Mouse (Mus musculus) limb, embryonic 15.5 days (tissue): Measurements from ENCODE around the gene Zfp386. TPM values are rescaled to one million over a fixed set of nuclear protein-coding genes. Genes with fewer than 3 reads are reported as not detected.

Experiments
- ATAC-seq: fragments of 200-750 bp; cut with Nextera tagmentation; 2 replicates; pipeline ENCODE4 v1.8.0; 2017; ENCODE audit warnings: low read depth, moderate TSS enrichment; ENCODE audit not compliant: insufficient number of reproducible peaks, low FRiP score, low TSS enrichment
- H3K27ac ChIP-seq: fragments of 300-500 bp; sonication (generic); 2 replicates; pipeline ENCODE4 v1.5.1; 2015; ENCODE audit warnings: moderate library complexity, mild to moderate bottlenecking, inconsistent platforms
- H3K27me3 ChIP-seq: fragments of 300-500 bp; sonication (generic); 2 replicates; pipeline ENCODE4 v1.6.1; 2015; ENCODE audit warnings: inconsistent platforms
- H3K36me3 ChIP-seq: fragments of 300-500 bp; sonication (generic); 2 replicates; pipeline ENCODE4 v1.6.1; 2015; ENCODE audit warnings: inconsistent platforms
- H3K4me1 ChIP-seq: fragments of 300-500 bp; sonication (generic); 2 replicates; pipeline ENCODE4 v1.6.1; 2015; ENCODE audit warnings: inconsistent platforms
- H3K4me2 ChIP-seq: fragments of 300-500 bp; sonication (generic); 2 replicates; pipeline ENCODE4 v1.6.1; 2015; ENCODE audit warnings: mild to moderate bottlenecking, inconsistent platforms
- H3K4me3 ChIP-seq: fragments of 300-500 bp; sonication (generic); 2 replicates; pipeline ENCODE4 v1.5.1; 2015; ENCODE audit warnings: mild to moderate bottlenecking, inconsistent platforms
- H3K9ac ChIP-seq: fragments of 300-500 bp; sonication (generic); 2 replicates; pipeline ENCODE4 v1.6.1; 2015; ENCODE audit warnings: inconsistent platforms
- H3K9me3 ChIP-seq: fragments of 300-500 bp; sonication (generic); 2 replicates; pipeline ENCODE4 v1.6.1; 2016; ENCODE audit warnings: inconsistent platforms
- WGBS: fragments of 180-500 bp; shearing (Covaris S2); methylation state at CpG from one replicate; pipeline ENCODE4 v1.1.7; 2015; 5-methylcytosine and 5-hydroxymethylcytosine counted together
- polyA plus RNA-seq: library from polyadenylated mRNA; unstranded; fragments of >200 nt; fragmentation: Nextera tagmentation; extraction: Ambion mirVana; gene quantifications from 2 replicates; pipeline ENCODE4 v1.2.1, GENCODE M21; 2015

Zfp386 gene
- polyA plus RNA-seq, 1 experiment from 2014 or later: 40.9 TPM

- no peak overlapping the region for H3K27ac ChIP-seq
- no peaks in the 10 kb centered on the region for H3K36me3 ChIP-seq
- H3K9ac ChIP-seq: no peak overlapping the region
- WGBS: 56% methylated on average over 3 of the region's 3 CpGs
- no peak overlapping the region for H3K4me3 ChIP-seq
- H3K4me2 ChIP-seq: no peak overlapping the region
- no peaks in the 10 kb centered on the region for H3K4me1 ChIP-seq
- no peak for ATAC-seq
- H3K9me3 ChIP-seq: no peaks in the 10 kb centered on the region
- no peaks in the 10 kb centered on the region for H3K27me3 ChIP-seq
Measured at GRCm38 (mm10) chr12:116096361-116096904, 48.9 kb downstream of the Zfp386 start.

GRCm38 (mm10) chr12:116097166-116097565, 49.6 kb downstream of the Zfp386 start:
- WGBS: 82% methylated on average over 8 of the region's 8 CpGs
- no peak overlapping the region for H3K27ac ChIP-seq
- H3K4me2 ChIP-seq: no peak overlapping the region
- no peak overlapping the region for H3K9ac ChIP-seq
- no peaks in the 10 kb centered on the region for H3K4me1 ChIP-seq
- H3K9me3 ChIP-seq: no peaks in the 10 kb centered on the region
- no peaks in the 10 kb centered on the region for H3K36me3 ChIP-seq
- H3K27me3 ChIP-seq: no peaks in the 10 kb centered on the region
- no peak for ATAC-seq
- no peak overlapping the region for H3K4me3 ChIP-seq

- H3K27ac ChIP-seq: no peak overlapping the region
- no peak overlapping the region for H3K4me2 ChIP-seq
- no peak overlapping the region for H3K9ac ChIP-seq
- H3K36me3 ChIP-seq: no peaks in the 10 kb centered on the region
- H3K4me1 ChIP-seq: no peaks in the 10 kb centered on the region
- no peak overlapping the region for H3K4me3 ChIP-seq
- no peaks in the 10 kb centered on the region for H3K27me3 ChIP-seq
- ATAC-seq: no peak
- 79% methylated on average over 2 of the region's 2 CpGs for WGBS
- no peaks in the 10 kb centered on the region for H3K9me3 ChIP-seq
Measured at GRCm38 (mm10) chr12:116101945-116102344, 54.4 kb downstream of the Zfp386 start.

GRCm38 (mm10) chr12:116109451-116110353, 62.2 kb downstream of the Zfp386 start:
- no peaks in the 10 kb centered on the region for H3K9me3 ChIP-seq
- no peaks in the 10 kb centered on the region for H3K27me3 ChIP-seq
- no peak overlapping the region for H3K9ac ChIP-seq
- no peak overlapping the region for H3K4me2 ChIP-seq
- no peaks in the 10 kb centered on the region for H3K4me1 ChIP-seq
- H3K27ac ChIP-seq: no peak overlapping the region
- 70% methylated on average over 9 of the region's 9 CpGs for WGBS
- H3K4me3 ChIP-seq: no peak overlapping the region
- no peaks in the 10 kb centered on the region for H3K36me3 ChIP-seq
- no peak for ATAC-seq

GRCm38 (mm10) chr12:116111007-116111694, 63.6 kb downstream of the Zfp386 start:
- Histone ChIP-seq H3K27ac (no peak overlapping the region), H3K27me3 (no peaks in the 10 kb centered on the region), H3K36me3 (no peaks in the 10 kb centered on the region), H3K4me3 (no peak overlapping the region), H3K4me1 (no peaks in the 10 kb centered on the region), H3K9ac (no peak overlapping the region), H3K9me3 (no peaks in the 10 kb centered on the region), H3K4me2 (no peak overlapping the region)
- no peak for ATAC-seq
- 71% methylated on average over 7 of the region's 7 CpGs for WGBS

Other genes with a start within 250 kb of the Zfp386 start
- gene Vipr2, start 30.0 kb downstream of the Zfp386 start, polyA plus RNA-seq: 2.7 and 3.2 TPM in 2 replicates
- 23.1 and 28.3 TPM in 2 replicates for gene Wdr60, start 215.3 kb downstream of the Zfp386 start, polyA plus RNA-seq
- gene Gm11027, start 227.7 kb downstream of the Zfp386 start, polyA plus RNA-seq: not detected in 2 replicates
- 18.8 and 20.7 TPM in 2 replicates for gene Esyt2, start 233.5 kb downstream of the Zfp386 start, polyA plus RNA-seq